Mouse (Mus musculus): ENCODE measurements around the gene Tubb4b.

- no peak for TF ChIP-seq CTCF (IDR thresholded peaks at IDR 0.05; ENCODE audit: low read depth, low read length)
- TF ChIP-seq POLR2A (IDR thresholded peaks at IDR 0.05; ENCODE audit: extremely low read depth, insufficient read depth, low read length), result peak; percentile 67; the same call in 1 of the 2 replicates
These were observed 557 bp upstream of the Tubb4b start for GRCm38 (mm10) chr2:25224766-25225752.

Measured in liver, adult 2 months (tissue).